Mouse (Mus musculus) NIH3T3 (cell line): ENCODE measurements around the gene Vmn1r239-ps.
A peak's percentile ranks its signal among the peaks of the same experiment; 100 is the strongest.
"Not testable (repeated sequence)": the region's sequence is repeated elsewhere in the genome, so short reads cannot be mapped to it uniquely, and the experiment has no call there.

Experiments used
- DNase-seq: peaks from one replicate; pipeline ENCODE4 v3.0.0-alpha.2; 2012; ENCODE audit warnings: low read depth

The Vmn1r239-ps gene

DNA sequence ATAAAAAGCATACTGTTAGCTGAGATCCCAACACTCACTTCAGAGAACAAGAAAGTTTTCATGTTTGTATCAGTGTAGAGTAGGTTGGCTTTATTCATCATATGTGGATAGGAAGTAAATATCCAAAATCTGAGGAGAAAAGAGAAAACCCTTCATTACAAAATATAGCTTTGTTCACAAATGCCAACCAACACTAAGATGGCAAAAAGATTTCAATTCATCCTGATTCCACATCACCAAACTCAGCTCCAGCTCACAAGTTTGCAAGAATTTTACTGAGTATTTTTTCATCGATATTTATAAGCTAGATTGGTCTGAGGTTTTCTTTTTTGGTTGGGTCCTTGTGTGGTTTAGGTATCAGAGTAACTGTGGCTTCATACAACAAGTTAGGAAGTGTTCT lies at the start of gene Vmn1r239-ps:
Gene Vmn1r239-ps (minus strand): TSS at position 101 of the 400 bp plus-strand sequence.
- DNase-seq: not testable (repeated sequence)

DNA sequence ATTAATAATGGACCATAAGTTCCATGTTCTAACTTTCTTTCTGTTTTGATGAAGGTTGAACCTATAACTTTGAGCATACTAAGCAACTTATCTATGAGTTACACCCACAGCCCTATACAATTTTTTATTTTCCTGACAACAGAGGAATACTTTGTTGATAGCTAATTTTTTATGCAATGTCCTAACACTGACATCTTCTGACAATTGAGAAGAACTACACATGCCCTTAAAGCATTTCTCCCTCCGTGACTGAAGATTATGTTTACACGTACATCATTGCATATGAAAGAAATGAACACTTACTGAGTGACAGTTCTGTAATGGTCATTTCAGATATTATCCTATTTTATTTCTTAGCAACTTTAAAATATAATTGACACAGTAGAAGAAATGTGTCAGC lies 36.0 kb upstream of the Vmn1r239-ps start:
- peak; percentile 28 for DNase-seq

DNA sequence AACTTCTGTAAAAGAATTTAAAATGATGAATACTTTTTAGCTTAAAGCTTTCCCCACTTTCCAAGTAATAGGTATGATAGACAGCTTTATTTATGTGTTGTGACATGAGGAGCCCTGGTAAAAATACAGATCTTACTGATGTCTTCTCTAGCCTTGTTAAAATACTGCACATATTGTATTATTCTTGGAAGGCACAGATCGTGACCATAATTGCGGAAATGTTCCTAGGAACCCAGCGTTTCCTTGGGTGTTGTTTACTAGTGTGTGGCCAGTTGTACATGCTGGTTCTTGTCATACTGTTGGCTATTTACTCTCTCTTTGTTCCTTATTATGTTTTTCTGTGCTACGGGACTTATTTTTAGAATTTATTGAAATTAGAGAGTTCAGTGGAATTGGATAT lies 10.1 kb downstream of the Vmn1r239-ps start:
- DNase-seq: no peak

DNA sequence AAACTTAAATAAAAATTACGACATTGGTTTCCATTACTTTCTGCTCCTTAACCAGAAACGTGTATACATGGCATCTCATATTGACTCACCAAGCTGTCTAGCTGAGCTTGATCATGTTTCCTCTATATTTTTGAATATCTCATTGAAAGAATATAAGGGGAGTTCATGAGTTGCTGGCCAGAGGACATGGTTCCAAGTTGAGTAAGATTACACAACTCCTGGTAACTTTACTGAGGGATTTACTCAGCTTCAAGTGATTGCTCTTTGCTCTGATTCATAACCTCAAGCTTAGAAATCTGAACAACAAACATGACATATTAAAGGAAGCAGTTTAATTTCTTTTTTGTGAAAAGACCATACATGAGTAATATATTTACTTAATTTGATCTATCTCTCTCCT lies 18.1 kb downstream of the Vmn1r239-ps start:
- peak; percentile 52 for DNase-seq

DNA sequence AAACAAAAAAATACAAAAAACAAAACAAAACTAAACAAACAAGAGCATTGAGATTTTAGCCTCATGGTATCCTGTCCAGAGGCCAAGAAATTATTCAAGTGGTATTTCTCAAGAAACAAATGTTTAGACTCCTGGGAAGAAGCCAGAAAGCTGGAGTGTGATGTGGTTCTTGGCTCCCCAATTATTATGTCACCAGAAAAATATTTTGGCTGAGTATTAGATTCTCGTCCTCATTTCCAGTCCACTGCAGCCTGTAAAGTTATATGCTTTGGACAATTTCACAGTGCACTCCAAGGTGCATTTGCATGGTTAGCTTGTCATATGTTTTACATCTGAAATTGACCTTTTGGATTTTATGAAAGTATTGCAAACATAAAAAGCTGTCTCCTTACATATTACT lies 23.8 kb downstream of the Vmn1r239-ps start:
- DNase-seq: peak; percentile 87

DNA sequence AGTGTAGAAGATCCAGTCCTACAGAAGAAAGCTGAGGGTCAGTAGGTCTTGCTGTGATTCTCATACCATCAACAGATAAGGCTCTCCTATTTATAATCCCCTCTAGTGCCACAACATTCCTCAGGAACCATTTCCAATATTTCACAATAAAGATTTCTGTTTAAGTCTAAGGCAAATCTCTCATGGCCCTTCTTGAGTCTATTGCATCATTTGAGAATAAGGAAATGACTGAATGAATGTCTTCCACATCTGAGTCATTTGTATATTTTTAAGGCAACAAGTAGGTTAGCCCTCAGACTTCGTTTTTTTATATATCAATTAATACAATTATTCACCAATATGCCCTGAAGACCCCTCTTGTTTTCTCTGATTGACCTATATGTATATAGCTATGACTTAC lies 24.4 kb downstream of the Vmn1r239-ps start, which contains the start of gene Il13ra2:
Gene Il13ra2 (minus strand): TSS at position 64 of the 400 bp plus-strand sequence.
- peak; percentile 11 for DNase-seq
